Mouse (Mus musculus) fibroblast of lung, adult 2 months (primary cell): Measurements from ENCODE around the gene Sema4c.
"Not testable (repeated sequence)": the region's sequence is repeated elsewhere in the genome, so short reads cannot be mapped to it uniquely, and the experiment has no call there.

Experiments used
- DNase-seq: peaks from one replicate; pipeline ENCODE4 v3.0.0-alpha.2; 2011; ENCODE audit warnings: low read depth

The Sema4c gene

GRCm38 (mm10) chr1:36556553-36557456 is 1.3 kb downstream of the Sema4c start:
- peak; percentile 81 for DNase-seq

- no peak for DNase-seq
Measured at GRCm38 (mm10) chr1:36555798-36556395, 2.3 kb downstream of the Sema4c start.

- DNase-seq: no peak
Measured at GRCm38 (mm10) chr1:36554633-36555399, 3.3 kb downstream of the Sema4c start.

- no peak for DNase-seq
Measured at GRCm38 (mm10) chr1:36552506-36552905, 5.6 kb downstream of the Sema4c start.

- DNase-seq: no peak
Measured at GRCm38 (mm10) chr1:36551904-36552303, 6.2 kb downstream of the Sema4c start.

GRCm38 (mm10) chr1:36550075-36550863 is 7.9 kb downstream of the Sema4c start:
- DNase-seq: no peak

GRCm38 (mm10) chr1:36549491-36549890 is 8.7 kb downstream of the Sema4c start:
- no peak for DNase-seq

GRCm38 (mm10) chr1:36548771-36549170 is 9.4 kb downstream of the Sema4c start:
- DNase-seq: no peak

- no peak for DNase-seq
Measured at GRCm38 (mm10) chr1:36547981-36548598, 10.1 kb downstream of the Sema4c start.

GRCm38 (mm10) chr1:36546888-36547471 is 11.2 kb downstream of the Sema4c start, which contains the start of gene Ankrd39:
Ankrd39 (minus strand) TSS chr1:36547445.
- DNase-seq: peak; percentile 98

- no peak for DNase-seq
Measured at GRCm38 (mm10) chr1:36545845-36546600, 12.1 kb downstream of the Sema4c start.

GRCm38 (mm10) chr1:36545382-36545781 is 12.8 kb downstream of the Sema4c start:
- DNase-seq: no peak

GRCm38 (mm10) chr1:36542925-36543324 is 15.2 kb downstream of the Sema4c start:
- DNase-seq: no peak

- DNase-seq: no peak
Measured at GRCm38 (mm10) chr1:36541844-36542243, 16.3 kb downstream of the Sema4c start.

- no peak for DNase-seq
Measured at GRCm38 (mm10) chr1:36540807-36541206, 17.3 kb downstream of the Sema4c start.

- no peak for DNase-seq
Measured at GRCm38 (mm10) chr1:36540132-36540531, 18.0 kb downstream of the Sema4c start.

- no peak for DNase-seq
Measured at GRCm38 (mm10) chr1:36539186-36539585, 19.0 kb downstream of the Sema4c start, which contains the start of gene Gm42417. Gm42417 (minus strand) TSS chr1:36539429.

GRCm38 (mm10) chr1:36538727-36539126 is 19.4 kb downstream of the Sema4c start:
- DNase-seq: no peak

GRCm38 (mm10) chr1:36536783-36537182 is 21.4 kb downstream of the Sema4c start, which contains the start of gene Ankrd23:
Ankrd23 (minus strand) TSS chr1:36536883.
- not testable (repeated sequence) for DNase-seq

- DNase-seq: no peak
Measured at GRCm38 (mm10) chr1:36536397-36536728, 21.8 kb downstream of the Sema4c start.
